Mouse (Mus musculus) C2C12 (cell line): ENCODE results near the gene Magi1.

Experiments used
- CTCF ChIP-seq: IDR thresholded peaks from one replicate; pipeline ENCODE4 v1.5.1; 2011; ENCODE audit not compliant: control insufficient read depth, insufficient read depth, insufficient read length
- MAX ChIP-seq: IDR thresholded peaks from one replicate; pipeline ENCODE4 v1.6.1; 2011; ENCODE audit warnings: mild to moderate bottlenecking, control low read depth
- USF1 ChIP-seq: IDR thresholded peaks from one replicate; pipeline ENCODE4 v1.6.1; 2011; ENCODE audit warnings: low read depth, mild to moderate bottlenecking, control low read depth, moderate library complexity

GRCm38 (mm10) chr6:94269174-94269573, 14.5 kb downstream of the Magi1 start:
- no peak for TF ChIP-seq CTCF
- TF ChIP-seq USF1 = no peak
- TF ChIP-seq MAX = no peak
